In the genomic region with DNA sequence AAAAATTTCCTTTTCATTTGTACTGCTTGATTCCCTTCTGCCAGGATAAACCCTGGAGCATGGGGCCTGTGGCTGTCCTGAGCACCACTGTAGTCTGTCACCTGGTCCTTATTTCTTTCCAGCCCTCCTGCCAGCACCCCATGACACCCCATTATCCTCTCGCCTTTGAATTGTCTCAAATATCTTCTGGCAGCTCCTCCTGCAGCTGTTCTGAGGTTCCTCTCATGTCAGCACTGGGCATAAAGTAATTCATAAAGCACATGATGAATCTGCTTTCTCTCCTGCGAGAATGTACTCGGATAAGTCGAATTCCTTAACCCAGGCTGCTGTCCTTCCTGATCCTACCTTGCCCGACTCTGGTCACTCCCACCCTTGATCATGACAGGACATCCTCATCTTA, we compare ENCODE assay signal across 30 mouse cellular contexts.
"Had no signal": no experiment of that assay in that cellular context is flagged by ENCODE, and none has a peak within 500 bp of the region (broad histone marks: within the 10 kb centered on the region; RNA-seq: fewer than 3 reads in every experiment).

No protein-coding gene starts in this region.

- DNase-seq: heart, postnatal 10 days; heart, postnatal 36 days; heart, postnatal 4 days; kidney, adult 11 months; kidney, adult 18-20 months; kidney, adult 2 months; kidney, adult 8-10 months; kidney, adult 9 months; kidney, postnatal 10 days; kidney, postnatal 14 days; kidney, postnatal 25 days; kidney, postnatal 36 days; kidney, postnatal 4 days; layer of hippocampus, adult 9-11 months; layer of hippocampus, postnatal 36 days had no signal

- H3K4me3 ChIP-seq: heart, embryonic 10.5 days; heart, embryonic 12.5 days; heart, embryonic 13.5 days; heart, embryonic 15.5 days; hindbrain, embryonic 10.5 days; hindbrain, embryonic 12.5 days; hindbrain, embryonic 13.5 days; hindbrain, embryonic 15.5 days; intestine, embryonic 15.5 days; kidney, embryonic 15.5 days; layer of hippocampus, adult 2 months; left cerebral cortex, adult 2 months had no signal

- H3K27ac ChIP-seq: heart, embryonic 10.5 days; heart, embryonic 13.5 days; heart, embryonic 15.5 days; hindbrain, embryonic 10.5 days; hindbrain, embryonic 12.5 days; hindbrain, embryonic 13.5 days; hindbrain, embryonic 14.5 days; hindbrain, embryonic 15.5 days; hindbrain, postnatal 0 days; intestine, embryonic 15.5 days; kidney, embryonic 15.5 days; kidney, postnatal 0 days; layer of hippocampus, adult 2 months; left cerebral cortex, adult 2 months had no signal
